Mouse (Mus musculus) lung, postnatal 14 days (tissue): ENCODE measurements around the gene Zyg11b.

Experiments
- DNase-seq: peaks from one replicate; pipeline ENCODE4 v3.0.0; 2021

The Zyg11b gene

GRCm38 (mm10) chr4:108317656-108318605, 17.0 kb upstream of the Zyg11b start:
- no peak for DNase-seq

GRCm38 (mm10) chr4:108314041-108314440, 13.1 kb upstream of the Zyg11b start:
- no peak for DNase-seq

GRCm38 (mm10) chr4:108310706-108311105, 9.8 kb upstream of the Zyg11b start:
- no peak for DNase-seq

GRCm38 (mm10) chr4:108302296-108302890, 1.5 kb upstream of the Zyg11b start:
- no peak for DNase-seq

GRCm38 (mm10) chr4:108300266-108300665, 630 bp downstream of the Zyg11b start:
- peak; percentile 13 for DNase-seq

- DNase-seq, result no peak
Observed at GRCm38 (mm10) chr4:108276973-108277372, 23.9 kb downstream of the Zyg11b start.

GRCm38 (mm10) chr4:108272286-108272685, 28.6 kb downstream of the Zyg11b start:
- DNase-seq, result no peak

GRCm38 (mm10) chr4:108265774-108266173, 35.1 kb downstream of the Zyg11b start:
- no peak for DNase-seq

GRCm38 (mm10) chr4:108253317-108253716, 47.6 kb downstream of the Zyg11b start:
- no peak for DNase-seq

- no peak for DNase-seq
Observed at GRCm38 (mm10) chr4:108250501-108250900, 50.4 kb downstream of the Zyg11b start.

- no peak for DNase-seq
Observed at GRCm38 (mm10) chr4:108249314-108249713, 51.6 kb downstream of the Zyg11b start.

GRCm38 (mm10) chr4:108233654-108234053, 67.2 kb downstream of the Zyg11b start:
- no peak for DNase-seq

GRCm38 (mm10) chr4:108225341-108225872, 75.5 kb downstream of the Zyg11b start:
- no peak for DNase-seq

GRCm38 (mm10) chr4:108222507-108222906, 78.4 kb downstream of the Zyg11b start:
- DNase-seq, result no peak

GRCm38 (mm10) chr4:108219019-108219418, 81.9 kb downstream of the Zyg11b start:
- DNase-seq, result peak; percentile 14

- peak; percentile 8 for DNase-seq
Observed at GRCm38 (mm10) chr4:108217332-108218179, 83.3 kb downstream of the Zyg11b start, which contains the start of gene Zyg11a. Gene Zyg11a, minus strand, starts transcription at chr4:108218048.

- no peak for DNase-seq
Observed at GRCm38 (mm10) chr4:108213023-108213422, 87.9 kb downstream of the Zyg11b start.

GRCm38 (mm10) chr4:108204629-108205028, 96.3 kb downstream of the Zyg11b start:
- no peak for DNase-seq

GRCm38 (mm10) chr4:108199236-108199635, 101.7 kb downstream of the Zyg11b start:
- no peak for DNase-seq

- DNase-seq, result no peak
Observed at GRCm38 (mm10) chr4:108196277-108196855, 104.5 kb downstream of the Zyg11b start.

GRCm38 (mm10) chr4:108192821-108193323, 108.0 kb downstream of the Zyg11b start:
- DNase-seq, result no peak

- no peak for DNase-seq
Observed at GRCm38 (mm10) chr4:108182278-108182677, 118.6 kb downstream of the Zyg11b start.
